Mouse (Mus musculus) small intestine, adult 2 months (tissue): ENCODE results near the gene Ap1ar.
"Not testable (repeated sequence)": the region's sequence is repeated elsewhere in the genome, so short reads cannot be mapped to it uniquely, and the experiment has no call there.

Source experiments
- CTCF ChIP-seq: fragments of 200-500 bp; IDR thresholded peaks from 2 replicates; pipeline ENCODE4 v1.5.1; 2012; ENCODE audit warnings: low read depth, mild to moderate bottlenecking, control low read depth, inconsistent platforms, low read length, moderate library complexity, mixed read lengths; ENCODE audit not compliant: insufficient replicate concordance, insufficient read length; ENCODE audit errors: extremely low read depth
- POLR2A ChIP-seq: fragments of 200-500 bp; IDR thresholded peaks from 2 replicates; pipeline ENCODE4 v1.6.1; 2012; ENCODE audit warnings: low read depth, mild to moderate bottlenecking, control low read depth, inconsistent platforms, low read length, moderate library complexity

DNA sequence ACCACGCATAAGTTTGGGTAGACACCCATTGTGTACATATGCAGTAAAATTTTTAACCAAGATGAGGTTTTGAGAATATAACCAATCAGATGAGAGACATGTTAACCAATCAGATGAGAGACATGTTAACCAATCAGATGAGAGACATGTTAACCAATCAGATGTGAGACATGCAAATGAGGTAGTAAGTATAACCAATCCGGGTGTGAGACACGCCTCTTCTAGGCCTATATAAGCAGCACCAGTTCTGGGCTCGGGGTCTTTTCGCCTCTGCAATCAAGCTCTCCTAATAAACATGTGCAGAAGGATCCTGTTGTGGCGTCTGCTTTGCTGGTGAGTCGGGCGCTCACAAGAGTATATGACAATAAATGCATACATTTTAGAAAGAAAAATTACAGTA is 53.6 kb downstream of the Ap1ar start:
- TF ChIP-seq POLR2A, CTCF: not testable (repeated sequence)
